Mouse (Mus musculus) heart, postnatal 0 days (tissue): Measurements from ENCODE around the gene Sept10. TPM values are rescaled to one million over a fixed set of nuclear protein-coding genes. Genes with fewer than 3 reads are reported as not detected.

Experiments
- ATAC-seq: fragments of 200-750 bp; cut with Nextera tagmentation; 2 replicates; pipeline ENCODE4 v1.8.0; 2017; ENCODE audit warnings: low read depth, moderate number of reproducible peaks, moderate library complexity; ENCODE audit not compliant: insufficient read depth
- DNase-seq: peaks from one replicate; pipeline ENCODE4 v3.0.0-alpha.2; 2016; ENCODE audit warnings: low spot score
- H3K27ac ChIP-seq: fragments of 300-500 bp; sonication (generic); 2 replicates; pipeline ENCODE4 v1.5.1; 2014; ENCODE audit warnings: low read depth, mild to moderate bottlenecking
- H3K27me3 ChIP-seq: fragments of 300-500 bp; sonication (generic); 2 replicates; pipeline ENCODE4 v1.6.1; 2014; ENCODE audit warnings: low read length, mixed read lengths; ENCODE audit not compliant: control insufficient read depth, insufficient read depth
- H3K36me3 ChIP-seq: fragments of 300-500 bp; sonication (generic); replicated peaks from 2 replicates; pipeline ENCODE4 v1.6.1; 2014; ENCODE audit warnings: low read length, mixed read lengths; ENCODE audit not compliant: control insufficient read depth, insufficient read depth
- H3K4me1 ChIP-seq: fragments of 300-500 bp; sonication (generic); 2 replicates; pipeline ENCODE4 v1.6.1; 2014; ENCODE audit warnings: antibody characterized with exemption; ENCODE audit not compliant: control insufficient read depth, insufficient read depth
- H3K4me2 ChIP-seq: fragments of 300-500 bp; sonication (generic); 2 replicates; pipeline ENCODE4 v1.6.1; 2014; ENCODE audit warnings: low read depth, mild to moderate bottlenecking, low read length, moderate library complexity
- H3K4me3 ChIP-seq: fragments of 300-500 bp; sonication (generic); 2 replicates; pipeline ENCODE4 v1.5.1; 2014; ENCODE audit warnings: low read depth, low read length
- H3K9ac ChIP-seq: fragments of 300-500 bp; sonication (generic); replicated peaks from 2 replicates; pipeline ENCODE4 v1.6.1; 2014; ENCODE audit warnings: low read depth, low read length, mixed read lengths
- H3K9me3 ChIP-seq: fragments of 300-500 bp; sonication (generic); replicated peaks from 2 replicates; pipeline ENCODE4 v1.6.1; 2016; ENCODE audit warnings: low read length; ENCODE audit not compliant: control insufficient read depth
- CTCF ChIP-seq: IDR thresholded peaks from 2 replicates; pipeline ENCODE4 v1.5.1; 2016; ENCODE audit warnings: antibody characterized with exemption, control low read depth, low read depth
- EP300 ChIP-seq: IDR thresholded peaks from 2 replicates; pipeline ENCODE4 v1.6.1; 2016; ENCODE audit warnings: antibody characterized with exemption, low read depth
- WGBS: fragments of 180-500 bp; shearing (Covaris S2); extraction: QIAGEN DNeasy Blood & Tissue Kit; methylation state at CpG from one replicate; pipeline ENCODE4 v1.1.7; 2014; 5-methylcytosine and 5-hydroxymethylcytosine counted together
- polyA plus RNA-seq: library from polyadenylated mRNA; unstranded; fragments of >200 nt; fragmentation: Nextera tagmentation; extraction: Ambion mirVana; gene quantifications from 2 replicates; pipeline ENCODE4 v1.2.1, GENCODE M21; 2015
- total RNA-seq: library from RNA; depleted of rRNA; stranded (reverse); fragments of >200 nt; gene quantifications from 2 replicates; pipeline ENCODE4 v1.2.3, GENCODE M21; 2014; ENCODE audit warnings: low replicate concordance

The Sept10 gene
- total and polyA plus RNA-seq, 2 experiments from 2014 or later, result 27.8 to 33.8 TPM

GRCm38 (mm10) chr10:59241141-59241541 is 19.5 kb upstream of the Sept10 start:
- H3K27ac ChIP-seq, result no peak overlapping the region
- no peak overlapping the region for H3K4me2 ChIP-seq
- no peaks in the 10 kb centered on the region; the same call in 1 of the 2 replicates for H3K27me3 ChIP-seq
- ATAC-seq (peak; percentile 64), DNase-seq (peak; percentile 27)
- no peak overlapping the region for H3K9ac ChIP-seq
- no peaks in the 10 kb centered on the region for H3K36me3 ChIP-seq
- H3K4me3 ChIP-seq, result no peak overlapping the region
- 43% methylated on average over 3 of the region's 3 CpGs for WGBS
- H3K4me1 ChIP-seq, result no peaks in the 10 kb centered on the region
- H3K9me3 ChIP-seq, result no peaks in the 10 kb centered on the region
- TF ChIP-seq EP300 (no peak), CTCF (no peak)

DNA sequence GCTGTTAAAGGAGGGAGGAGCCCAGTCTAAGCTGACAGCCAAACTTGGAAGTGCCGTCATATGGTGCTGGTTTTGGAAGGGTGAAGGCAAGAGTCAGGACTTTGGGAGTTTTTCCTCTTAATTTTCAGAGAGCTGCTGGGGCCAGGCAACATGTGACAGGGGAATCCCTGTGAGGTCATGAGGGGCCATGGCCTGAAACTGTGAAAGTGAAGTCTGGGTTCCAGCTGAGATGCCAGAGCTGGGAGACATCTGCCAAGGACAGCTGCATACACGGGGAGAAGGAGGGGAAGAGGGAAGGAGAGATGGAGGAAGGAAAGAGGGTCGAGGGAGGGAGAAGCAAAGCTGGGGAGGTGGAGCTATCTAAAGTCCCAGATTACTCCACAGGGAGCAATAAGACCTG is 16.1 kb upstream of the Sept10 start:
- H3K27me3 ChIP-seq, result no peaks in the 10 kb centered on the region; the same call in 1 of the 2 replicates
- TF ChIP-seq CTCF (no peak), EP300 (no peak)
- H3K4me2 ChIP-seq, result no peak overlapping the region
- no peaks in the 10 kb centered on the region for H3K36me3 ChIP-seq
- no peak overlapping the region for H3K27ac ChIP-seq
- WGBS, result 30% methylated on average over 3 of the region's 3 CpGs
- H3K4me3 ChIP-seq, result no peak overlapping the region
- no peaks in the 10 kb centered on the region for H3K9me3 ChIP-seq
- ATAC-seq (no peak), DNase-seq (no peak)
- H3K4me1 ChIP-seq, result no peaks in the 10 kb centered on the region
- no peak overlapping the region for H3K9ac ChIP-seq

DNA sequence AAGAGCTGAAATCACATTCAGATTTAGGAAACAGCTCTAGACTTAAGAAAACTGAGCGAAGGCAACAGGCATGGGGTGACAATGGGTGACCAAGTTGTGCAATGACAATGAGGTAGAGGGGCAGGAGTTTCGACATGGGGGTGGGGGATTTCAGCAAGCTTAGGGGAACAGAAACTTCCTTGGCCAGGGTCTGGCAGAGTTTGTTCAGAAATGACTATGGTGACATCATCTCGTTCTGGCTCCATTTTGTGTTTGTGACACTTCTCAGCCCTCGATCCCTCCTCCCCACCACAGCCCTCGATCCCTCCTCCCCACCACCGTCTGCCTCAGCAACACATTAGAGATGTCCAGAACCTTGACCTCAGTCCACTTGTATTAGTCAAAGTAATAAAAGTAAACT is 14.8 kb upstream of the Sept10 start:
- H3K4me3 ChIP-seq, result no peak overlapping the region
- no peak overlapping the region for H3K4me2 ChIP-seq
- H3K27ac ChIP-seq, result no peak overlapping the region
- 67% methylated on average over 6 of the region's 6 CpGs for WGBS
- H3K4me1 ChIP-seq, result no peaks in the 10 kb centered on the region
- H3K27me3 ChIP-seq, result no peaks in the 10 kb centered on the region
- no peak overlapping the region for H3K9ac ChIP-seq
- no peaks in the 10 kb centered on the region for H3K9me3 ChIP-seq
- no peak for DNase-seq
- TF ChIP-seq EP300 (no peak), CTCF (no peak)
- ATAC-seq, result no peak
- H3K36me3 ChIP-seq, result no peaks in the 10 kb centered on the region

- WGBS, result 62% methylated on average over 4 of the region's 4 CpGs
- no peaks in the 10 kb centered on the region for H3K4me1 ChIP-seq
- ATAC-seq (no peak), DNase-seq (no peak)
- H3K4me3 ChIP-seq, result no peak overlapping the region
- H3K36me3 ChIP-seq, result no peaks in the 10 kb centered on the region
- no peak overlapping the region for H3K4me2 ChIP-seq
- H3K9me3 ChIP-seq, result no peaks in the 10 kb centered on the region
- no peaks in the 10 kb centered on the region for H3K27me3 ChIP-seq
- TF ChIP-seq EP300 (no peak), CTCF (no peak)
- H3K27ac ChIP-seq, result no peak overlapping the region
- no peak overlapping the region for H3K9ac ChIP-seq
Observed at GRCm38 (mm10) chr10:59235847-59236246, 14.2 kb upstream of the Sept10 start.

DNA sequence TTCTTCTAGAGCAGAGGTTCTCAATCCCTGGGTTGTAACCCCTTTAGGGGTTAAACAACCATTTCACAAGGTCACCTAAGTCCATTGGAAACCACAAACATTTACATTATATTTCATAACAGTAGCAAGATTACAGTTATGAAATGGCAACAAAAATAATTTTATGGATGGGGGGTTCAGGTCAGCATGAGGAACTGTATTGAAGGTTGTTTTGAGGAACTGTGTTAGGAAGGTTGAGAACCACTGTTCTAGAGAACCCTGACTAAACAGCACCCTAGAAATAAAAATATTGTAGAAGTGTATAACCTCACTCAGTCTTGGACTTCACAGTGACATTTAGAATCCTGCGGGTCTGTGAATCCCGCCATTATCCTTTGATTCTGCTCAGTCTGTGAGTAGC is 13.6 kb upstream of the Sept10 start:
- no peak overlapping the region for H3K4me2 ChIP-seq
- H3K9ac ChIP-seq, result no peak overlapping the region
- TF ChIP-seq CTCF (no peak), EP300 (no peak)
- no peaks in the 10 kb centered on the region for H3K36me3 ChIP-seq
- no peak overlapping the region for H3K27ac ChIP-seq
- ATAC-seq (no peak), DNase-seq (no peak)
- no peak overlapping the region for H3K4me3 ChIP-seq
- H3K4me1 ChIP-seq, result no peaks in the 10 kb centered on the region
- H3K27me3 ChIP-seq, result no peaks in the 10 kb centered on the region
- WGBS, result 94% methylated on average over 2 of the region's 2 CpGs
- no peaks in the 10 kb centered on the region for H3K9me3 ChIP-seq

GRCm38 (mm10) chr10:59229205-59229820 is 7.7 kb upstream of the Sept10 start:
- DNase-seq (no peak), ATAC-seq (no peak)
- 70% methylated on average over 4 of the region's 4 CpGs for WGBS
- H3K36me3 ChIP-seq, result no peaks in the 10 kb centered on the region
- H3K27me3 ChIP-seq, result no peaks in the 10 kb centered on the region
- no peak overlapping the region for H3K27ac ChIP-seq
- H3K4me2 ChIP-seq, result no peak overlapping the region
- TF ChIP-seq EP300 (no peak), CTCF (no peak)
- no peak overlapping the region for H3K9ac ChIP-seq
- no peaks in the 10 kb centered on the region for H3K4me1 ChIP-seq
- H3K4me3 ChIP-seq, result no peak overlapping the region
- no peaks in the 10 kb centered on the region for H3K9me3 ChIP-seq
